Mouse (Mus musculus) CH12.LX (cell line): ENCODE measurements at regions not wholly inside any gene's neighbourhood (a gene's known extent, or its start where the extent isn't known, plus 50 kb on each side); places are given as distances from the start of the nearest gene placed in this dataset.

ENCODE experiments used
- DNase-seq: peaks from one replicate; pipeline ENCODE4 v3.0.0-alpha.2; 2013; ENCODE audit errors: extremely low read depth
- H3K27ac ChIP-seq: 2 replicates; pipeline ENCODE4 v1.5.1; 2012; ENCODE audit warnings: low read depth, mild to moderate bottlenecking, control low read depth, moderate library complexity; ENCODE audit not compliant: insufficient read depth
- H3K27me3 ChIP-seq: replicated peaks from 2 replicates; pipeline ENCODE3; 2012; ENCODE audit warnings: inconsistent platforms
- H3K36me3 ChIP-seq, 2 experiments: replicated peaks in 1 of 2; 2 replicates each; pipeline versions ENCODE3 to v1.6.1; 2012; ENCODE audit warnings: inconsistent platforms in 1 of 2, low read length in 1 of 2, mild to moderate bottlenecking in 1 of 2, mixed read lengths in 1 of 2, moderate library complexity in 1 of 2; ENCODE audit not compliant: control insufficient read depth in 1 of 2, insufficient read depth in 1 of 2
- H3K4me1 ChIP-seq, 2 experiments: 2 replicates each; pipeline ENCODE4 v1.6.1; 2012; ENCODE audit warnings: inconsistent platforms in 1 of 2, moderate library complexity in 1 of 2; ENCODE audit not compliant: insufficient read depth in 2 of 2, control insufficient read depth in 1 of 2
- H3K4me2 ChIP-seq: 2 replicates; pipeline ENCODE4 v1.6.1; 2012; ENCODE audit warnings: low read depth, mild to moderate bottlenecking, control low read depth; ENCODE audit not compliant: poor library complexity, insufficient read depth, severe bottlenecking
- H3K4me3 ChIP-seq, 3 experiments: fragments of 150-350 bp in 1 of 3; sonication (generic) in 1 of 3; replicated peaks in 1 of 3; 2 replicates each; pipeline versions ENCODE3 to v1.5.1; 2011 to 2012; ENCODE audit warnings: low read depth in 2 of 3, low read length in 2 of 3, mild to moderate bottlenecking in 2 of 3, moderate library complexity in 2 of 3, control low read depth in 1 of 3, improper control_type of control experiment in 1 of 3, inconsistent platforms in 1 of 3, mixed read lengths in 1 of 3; ENCODE audit not compliant: poor library complexity in 1 of 3
- H3K79me2 ChIP-seq: replicated peaks from 2 replicates; pipeline ENCODE4 v1.6.1; 2012; ENCODE audit warnings: mild to moderate bottlenecking, moderate library complexity; ENCODE audit not compliant: control insufficient read depth, poor library complexity, insufficient read depth, severe bottlenecking; ENCODE audit errors: extremely low read depth
- H3K9ac ChIP-seq: 2 replicates; pipeline ENCODE4 v1.6.1; 2012; ENCODE audit warnings: low read depth, mild to moderate bottlenecking, control low read depth, moderate library complexity; ENCODE audit not compliant: insufficient read depth
- H3K9me3 ChIP-seq: replicated peaks from 2 replicates; pipeline ENCODE3; 2012; ENCODE audit warnings: low read length, inconsistent platforms, mixed read lengths
- BHLHE40 ChIP-seq: IDR thresholded peaks from 2 replicates; pipeline ENCODE4 v1.6.1; 2011; ENCODE audit warnings: mild to moderate bottlenecking, low read depth, low read length, improper control_type of control experiment
- CHD1 ChIP-seq: IDR thresholded peaks from 2 replicates; pipeline ENCODE4 v1.6.1; 2012; ENCODE audit warnings: low read depth, low read length, improper control_type of control experiment, inconsistent platforms
- CTCF ChIP-seq, 2 experiments: IDR thresholded peaks in 1 of 2; conservative IDR thresholded peaks in 1 of 2; 2 replicates each; pipeline ENCODE4 v1.5.1; 2011 to 2012; ENCODE audit warnings: low read depth in 2 of 2, low read length in 2 of 2, improper control_type of control experiment in 1 of 2, inconsistent platforms in 1 of 2, mild to moderate bottlenecking in 1 of 2, moderate library complexity in 1 of 2
- EP300 ChIP-seq: IDR thresholded peaks from 2 replicates; pipeline ENCODE4 v1.6.1; 2011; ENCODE audit warnings: low read length, improper control_type of control experiment
- ETS1 ChIP-seq: conservative IDR thresholded peaks from 2 replicates; pipeline ENCODE4 v1.6.1; 2012; ENCODE audit warnings: low read depth, mild to moderate bottlenecking, inconsistent platforms, low read length, improper control_type of control experiment, moderate library complexity
- GABPA ChIP-seq: IDR thresholded peaks from 2 replicates; pipeline ENCODE4 v1.6.1; 2012; ENCODE audit warnings: low read depth, low read length, improper control_type of control experiment, inconsistent platforms; ENCODE audit not compliant: insufficient replicate concordance
- JUN ChIP-seq: IDR thresholded peaks from 2 replicates; pipeline ENCODE4 v1.6.1; 2011; ENCODE audit warnings: low read depth, mild to moderate bottlenecking, low read length, improper control_type of control experiment, moderate library complexity; ENCODE audit not compliant: insufficient read depth
- JUND ChIP-seq: conservative IDR thresholded peaks from 2 replicates; pipeline ENCODE4 v1.6.1; 2011; ENCODE audit warnings: low read depth, low read length, improper control_type of control experiment
- KAT2A ChIP-seq: IDR thresholded peaks from 2 replicates; pipeline ENCODE4 v1.6.1; 2012; ENCODE audit warnings: low read length, improper control_type of control experiment, inconsistent platforms; ENCODE audit not compliant: insufficient replicate concordance
- MAFK ChIP-seq: IDR thresholded peaks from 2 replicates; pipeline ENCODE4 v1.6.1; 2011; ENCODE audit warnings: low read length, improper control_type of control experiment; ENCODE audit not compliant: insufficient replicate concordance
- NELFE ChIP-seq: IDR thresholded peaks from 2 replicates; pipeline ENCODE4 v1.6.1; 2011; ENCODE audit warnings: low read depth, low read length, improper control_type of control experiment
- NRF1 ChIP-seq: IDR thresholded peaks from 2 replicates; pipeline ENCODE4 v1.6.1; 2014; ENCODE audit warnings: low read depth, mild to moderate bottlenecking, inconsistent platforms, low read length, improper control_type of control experiment, moderate library complexity
- POLR2A ChIP-seq: IDR thresholded peaks from 2 replicates; pipeline ENCODE4 v1.6.1; 2011; ENCODE audit warnings: low read depth, mild to moderate bottlenecking, improper control_type of control experiment, low read length
- RAD21 ChIP-seq: IDR thresholded peaks from 2 replicates; pipeline ENCODE4 v1.6.1; 2011; ENCODE audit warnings: low read depth, mild to moderate bottlenecking, low read length, improper control_type of control experiment, moderate library complexity
- SMC3 ChIP-seq: IDR thresholded peaks from 2 replicates; pipeline ENCODE4 v1.6.1; 2011; ENCODE audit warnings: low read depth, low read length, improper control_type of control experiment
- TBP ChIP-seq: conservative IDR thresholded peaks from 2 replicates; pipeline ENCODE4 v1.6.1; 2011; ENCODE audit warnings: low read depth, low read length, improper control_type of control experiment
- USF1 ChIP-seq: IDR thresholded peaks from 2 replicates; pipeline ENCODE4 v1.6.1; 2014; ENCODE audit warnings: low read depth, mild to moderate bottlenecking, inconsistent platforms, low read length, improper control_type of control experiment
- ZC3H11A ChIP-seq: IDR thresholded peaks from 2 replicates; pipeline ENCODE4 v1.6.1; 2012; ENCODE audit warnings: low read depth, mild to moderate bottlenecking, inconsistent platforms, low read length, improper control_type of control experiment
- ZKSCAN1 ChIP-seq: IDR thresholded peaks from 2 replicates; pipeline ENCODE4 v1.6.1; 2012; ENCODE audit warnings: low read depth, inconsistent platforms, low read length, improper control_type of control experiment, borderline replicate concordance
- ZMIZ1 ChIP-seq: IDR thresholded peaks from 2 replicates; pipeline ENCODE4 v1.6.1; 2012; ENCODE audit warnings: low read depth, mild to moderate bottlenecking, inconsistent platforms, low read length, improper control_type of control experiment
- dilution Hi-C: fragments of 300-500 bp; cut with MboI; formaldehyde crosslinking; loops from 2 replicates; pipeline ENCODE4 v1.14.3; 2020; ENCODE audit warnings: low sequenced_read_pairs; ENCODE audit not compliant: extremely low pct_unique_long_range_greater_than_20kb, extremely low pct_ligation_motif_present
- in situ Hi-C: fragments of 300-500 bp; cut with MboI; formaldehyde crosslinking; loops from 3 replicates; pipeline ENCODE4 v1.14.3; 2019; ENCODE audit warnings: low sequenced_read_pairs, low pct_ligation_motif_present, low pct_unique_long_range_greater_than_20kb, mixed read lengths

DNA sequence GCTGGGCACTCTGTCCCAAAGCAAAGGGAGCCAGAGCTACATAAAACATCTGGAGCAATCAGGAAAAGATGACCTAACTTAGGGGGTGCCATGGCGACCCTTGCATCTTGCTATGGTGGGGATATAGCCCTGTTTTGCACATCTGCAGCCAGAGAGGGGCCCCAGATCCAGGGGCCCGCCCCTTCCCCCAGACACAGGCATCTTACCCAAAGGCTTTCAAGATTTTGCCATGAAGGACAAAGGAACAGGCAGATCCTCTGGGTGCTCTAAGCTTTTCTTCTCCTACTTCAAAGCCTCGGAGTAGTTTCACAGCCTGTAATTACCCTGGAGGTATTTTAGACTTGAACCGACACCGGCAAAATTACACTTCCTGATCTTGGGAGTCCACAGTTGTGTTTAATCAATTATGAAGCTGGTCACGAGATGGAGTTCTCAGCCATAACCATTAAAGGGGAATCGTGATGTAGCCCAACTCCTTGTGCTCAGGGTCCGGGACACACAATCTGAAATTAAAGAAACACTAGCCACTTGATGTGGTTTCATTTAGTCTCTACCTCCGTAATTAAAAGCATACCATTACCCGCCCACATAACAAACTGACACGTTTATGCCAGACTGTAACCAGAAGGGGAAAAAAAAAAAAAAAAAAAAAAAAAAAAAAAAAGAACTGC lies 565.7 kb downstream of the Bcl11a start:
- no peaks in the 10 kb centered on the region for H3K36me3 ChIP-seq
- TF ChIP-seq NELFE (no peak), EP300 (no peak), TBP (no peak), JUN (no peak), ZMIZ1 (no peak), ZKSCAN1 (no peak), ETS1 (no peak), KAT2A (no peak), CTCF (conservative IDR thresholded peaks at IDR 0.05 in 1 of 2, IDR thresholded peaks at IDR 0.05 in 1 of 2; ENCODE audit: low read depth in 2 of 2, low read length in 2 of 2) (no peak), CHD1 (no peak), USF1 (no peak), POLR2A (no peak), RAD21 (no peak), BHLHE40 (no peak), GABPA (no peak), JUND (no peak), MAFK (no peak), SMC3 (no peak)
- no peak overlapping the region for H3K9ac ChIP-seq
- dilution Hi-C loops (no loop called here), in situ Hi-C loops (no loop called here)
- no peak overlapping the region for H3K4me2 ChIP-seq
- DNase-seq, result no peak
- no peaks in the 10 kb centered on the region for H3K27me3 ChIP-seq
- H3K79me2 ChIP-seq, result no peaks in the 10 kb centered on the region
- H3K27ac ChIP-seq, result no peak overlapping the region
- no peaks in the 10 kb centered on the region for H3K9me3 ChIP-seq
- H3K4me3 ChIP-seq, result no peak overlapping the region
- no peaks in the 10 kb centered on the region for H3K4me1 ChIP-seq

DNA sequence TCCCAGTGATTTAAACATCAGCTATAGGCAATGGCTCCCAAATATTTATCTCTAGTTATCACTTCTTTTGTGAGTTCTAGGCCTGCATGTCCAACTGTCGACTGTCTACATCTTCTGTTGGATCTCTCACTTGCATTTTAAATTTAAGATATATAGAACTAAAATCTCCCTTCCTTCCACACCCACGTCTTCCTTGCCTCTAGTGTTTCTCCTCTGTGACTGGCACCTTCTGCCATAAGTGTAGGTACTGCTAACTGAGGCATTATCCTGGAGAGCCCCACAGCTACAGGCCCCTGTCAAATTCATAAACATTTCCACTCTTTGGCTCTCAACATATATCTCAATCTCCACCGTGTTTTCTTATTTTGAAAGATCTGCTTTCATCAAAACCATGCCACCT lies 575.0 kb downstream of the Bcl11a start:
- Histone ChIP-seq H3K9me3 (no peaks in the 10 kb centered on the region), H3K27me3 (no peaks in the 10 kb centered on the region), H3K27ac (no peak overlapping the region), H3K9ac (no peak overlapping the region), H3K79me2 (no peaks in the 10 kb centered on the region), H3K4me3 (no peak overlapping the region), H3K4me2 (no peak overlapping the region), H3K4me1 (no peaks in the 10 kb centered on the region), H3K36me3 (no peaks in the 10 kb centered on the region)
- dilution Hi-C loops (no loop called here), in situ Hi-C loops (no loop called here)
- DNase-seq, result no peak
- no peak for TF ChIP-seq CTCF (conservative IDR thresholded peaks at IDR 0.05 in 1 of 2, IDR thresholded peaks at IDR 0.05 in 1 of 2; ENCODE audit: low read depth in 2 of 2, low read length in 2 of 2)
- no peak for TF ChIP-seq NRF1
- TF ChIP-seq CHD1, result no peak
- no peak for TF ChIP-seq ZC3H11A
